Mouse (Mus musculus) bone marrow, adult 2 months (tissue): ENCODE measurements around the gene Nudt8.

Experiments used
- CTCF ChIP-seq: fragments of 200-500 bp; IDR thresholded peaks from 2 replicates; pipeline ENCODE4 v1.5.1; 2011; ENCODE audit warnings: low read length, control low read depth; ENCODE audit not compliant: control insufficient read depth, insufficient read depth
- POLR2A ChIP-seq: fragments of 200-500 bp; IDR thresholded peaks from 2 replicates; pipeline ENCODE4 v1.6.1; 2011; ENCODE audit warnings: low read depth, mild to moderate bottlenecking, control low read depth, low read length, borderline replicate concordance; ENCODE audit not compliant: control insufficient read depth

GRCm38 (mm10) chr19:4003112-4003511 lies 2.7 kb downstream of the Nudt8 start, which contains the start of gene Doc2g:
- TF ChIP-seq CTCF (no peak), POLR2A (no peak)
